Mouse (Mus musculus) spleen, adult 2 months (tissue): ENCODE data around the gene 2900026A02Rik. TPM values are rescaled to one million over a fixed set of nuclear protein-coding genes. Genes with fewer than 3 reads are reported as not detected.

Experiments used
- DNase-seq, 2 experiments: peaks; one replicate each; pipeline versions ENCODE4 v3.0.0 to v3.0.0-alpha.2; 2012 to 2021; ENCODE audit warnings: low spot score in 2 of 2, low read depth in 1 of 2
- H3K27ac ChIP-seq: fragments of 200-500 bp; 2 replicates; pipeline ENCODE4 v1.5.1; 2012; ENCODE audit warnings: low read length, inconsistent platforms; ENCODE audit not compliant: insufficient read depth
- H3K27me3 ChIP-seq: fragments of 200-500 bp; 2 replicates; pipeline ENCODE4 v1.6.1; 2012; ENCODE audit warnings: mild to moderate bottlenecking, moderate library complexity, low read length, inconsistent platforms; ENCODE audit not compliant: control insufficient read depth, insufficient read depth
- H3K36me3 ChIP-seq: fragments of 200-500 bp; 2 replicates; pipeline ENCODE4 v1.6.1; 2012; ENCODE audit warnings: mild to moderate bottlenecking, low read length, inconsistent platforms; ENCODE audit not compliant: control insufficient read depth, insufficient read depth
- H3K4me1 ChIP-seq: fragments of 200-500 bp; 2 replicates; pipeline ENCODE4 v1.6.1; 2011; ENCODE audit warnings: inconsistent platforms; ENCODE audit not compliant: control insufficient read depth, insufficient read depth, insufficient read length
- H3K4me3 ChIP-seq: fragments of 200-500 bp; 2 replicates; pipeline ENCODE4 v1.5.1; 2011; ENCODE audit warnings: mild to moderate bottlenecking, inconsistent platforms; ENCODE audit not compliant: insufficient read depth, insufficient read length; ENCODE audit errors: extremely low read depth
- CTCF ChIP-seq: fragments of 200-500 bp; IDR thresholded peaks from 2 replicates; pipeline ENCODE4 v1.5.1; 2011; ENCODE audit warnings: mild to moderate bottlenecking, inconsistent platforms; ENCODE audit not compliant: insufficient read depth, insufficient read length, insufficient replicate concordance; ENCODE audit errors: extremely low read depth
- POLR2A ChIP-seq: fragments of 200-500 bp; IDR thresholded peaks from 2 replicates; pipeline ENCODE4 v1.6.1; 2011; ENCODE audit warnings: low read depth, low read length, inconsistent platforms
- WGBS: fragments of 180-500 bp; shearing (Covaris S2); methylation state at CpG from one replicate; pipeline ENCODE4 v1.1.7; 2018; 5-methylcytosine and 5-hydroxymethylcytosine counted together
- polyA plus RNA-seq: library from polyadenylated mRNA; depleted of rRNA; stranded (reverse); fragments of >200 nt; gene quantifications from 2 replicates; pipeline ENCODE4 v1.2.3, GENCODE M21; 2012

Gene 2900026A02Rik
- polyA plus RNA-seq, 1 experiment: 5.1 TPM

- TF ChIP-seq CTCF (no peak), POLR2A (no peak)
- no peak overlapping the region for H3K4me3 ChIP-seq
- H3K27ac ChIP-seq: no peak overlapping the region
- H3K4me1 ChIP-seq: no peaks in the 10 kb centered on the region
- DNase-seq: no peak
- H3K27me3 ChIP-seq: no peaks in the 10 kb centered on the region
- WGBS: 57% methylated on average over 9 of the region's 9 CpGs
- H3K36me3 ChIP-seq: no peaks in the 10 kb centered on the region
Measured at GRCm38 (mm10) chr5:113145171-113145570, 75.9 kb downstream of the 2900026A02Rik start.

GRCm38 (mm10) chr5:113142486-113142885 lies 78.5 kb downstream of the 2900026A02Rik start:
- DNase-seq: no peak
- no peaks in the 10 kb centered on the region for H3K36me3 ChIP-seq
- no peak overlapping the region for H3K27ac ChIP-seq
- TF ChIP-seq POLR2A (no peak), CTCF (no peak)
- H3K27me3 ChIP-seq: peaks cover 5% of the 10 kb centered on the region; the same call in 1 of the 2 replicates
- WGBS: 40% methylated on average over 11 of the region's 11 CpGs
- H3K4me1 ChIP-seq: peaks cover 6% of the 10 kb centered on the region; the same call in 1 of the 2 replicates
- no peak overlapping the region for H3K4me3 ChIP-seq

- H3K4me1 ChIP-seq: peaks cover 11% of the 10 kb centered on the region; the same call in 1 of the 2 replicates
- no peaks in the 10 kb centered on the region for H3K36me3 ChIP-seq
- H3K27me3 ChIP-seq: peaks cover 5% of the 10 kb centered on the region; the same call in 1 of the 2 replicates
- 90% methylated on average over 5 of the region's 5 CpGs for WGBS
- no peak for DNase-seq
- no peak for TF ChIP-seq POLR2A
- no peak for TF ChIP-seq CTCF
- no peak overlapping the region for H3K4me3 ChIP-seq
- H3K27ac ChIP-seq: no peak overlapping the region
Measured at GRCm38 (mm10) chr5:113142018-113142417, 79.0 kb downstream of the 2900026A02Rik start.

GRCm38 (mm10) chr5:113140872-113141271 lies 80.2 kb downstream of the 2900026A02Rik start:
- no peak for TF ChIP-seq CTCF
- TF ChIP-seq POLR2A: no peak
- H3K4me1 ChIP-seq: peaks cover 11% of the 10 kb centered on the region; the same call in 1 of the 2 replicates
- H3K4me3 ChIP-seq: no peak overlapping the region
- DNase-seq: no peak
- no peak overlapping the region for H3K27ac ChIP-seq
- no peaks in the 10 kb centered on the region for H3K36me3 ChIP-seq
- peaks cover 5% of the 10 kb centered on the region; the same call in 1 of the 2 replicates for H3K27me3 ChIP-seq
- 96% methylated on average over 5 of the region's 5 CpGs for WGBS

GRCm38 (mm10) chr5:113140051-113140450 lies 81.0 kb downstream of the 2900026A02Rik start:
- Histone ChIP-seq H3K4me1 (peaks cover 11% of the 10 kb centered on the region; the same call in 1 of the 2 replicates), H3K4me3 (no peak overlapping the region), H3K36me3 (no peaks in the 10 kb centered on the region), H3K27me3 (peaks cover 5% of the 10 kb centered on the region; the same call in 1 of the 2 replicates), H3K27ac (no peak overlapping the region)
- TF ChIP-seq CTCF (no peak), POLR2A (no peak)
- no peak for DNase-seq
- 95% methylated on average over 3 of the region's 3 CpGs for WGBS

GRCm38 (mm10) chr5:113139064-113139726 lies 81.8 kb downstream of the 2900026A02Rik start:
- no peak for DNase-seq
- peaks cover 11% of the 10 kb centered on the region; the same call in 1 of the 2 replicates for H3K4me1 ChIP-seq
- H3K27ac ChIP-seq: no peak overlapping the region
- H3K4me3 ChIP-seq: peak overlapping the region; percentile 57; the same call in 1 of the 2 replicates
- TF ChIP-seq POLR2A (no peak), CTCF (no peak)
- WGBS: 76% methylated on average over 7 of the region's 7 CpGs
- H3K36me3 ChIP-seq: no peaks in the 10 kb centered on the region
- peaks cover 5% of the 10 kb centered on the region; the same call in 1 of the 2 replicates for H3K27me3 ChIP-seq
